Mouse (Mus musculus): ENCODE results near the gene Stoml2.

Stoml2 gene

DNA sequence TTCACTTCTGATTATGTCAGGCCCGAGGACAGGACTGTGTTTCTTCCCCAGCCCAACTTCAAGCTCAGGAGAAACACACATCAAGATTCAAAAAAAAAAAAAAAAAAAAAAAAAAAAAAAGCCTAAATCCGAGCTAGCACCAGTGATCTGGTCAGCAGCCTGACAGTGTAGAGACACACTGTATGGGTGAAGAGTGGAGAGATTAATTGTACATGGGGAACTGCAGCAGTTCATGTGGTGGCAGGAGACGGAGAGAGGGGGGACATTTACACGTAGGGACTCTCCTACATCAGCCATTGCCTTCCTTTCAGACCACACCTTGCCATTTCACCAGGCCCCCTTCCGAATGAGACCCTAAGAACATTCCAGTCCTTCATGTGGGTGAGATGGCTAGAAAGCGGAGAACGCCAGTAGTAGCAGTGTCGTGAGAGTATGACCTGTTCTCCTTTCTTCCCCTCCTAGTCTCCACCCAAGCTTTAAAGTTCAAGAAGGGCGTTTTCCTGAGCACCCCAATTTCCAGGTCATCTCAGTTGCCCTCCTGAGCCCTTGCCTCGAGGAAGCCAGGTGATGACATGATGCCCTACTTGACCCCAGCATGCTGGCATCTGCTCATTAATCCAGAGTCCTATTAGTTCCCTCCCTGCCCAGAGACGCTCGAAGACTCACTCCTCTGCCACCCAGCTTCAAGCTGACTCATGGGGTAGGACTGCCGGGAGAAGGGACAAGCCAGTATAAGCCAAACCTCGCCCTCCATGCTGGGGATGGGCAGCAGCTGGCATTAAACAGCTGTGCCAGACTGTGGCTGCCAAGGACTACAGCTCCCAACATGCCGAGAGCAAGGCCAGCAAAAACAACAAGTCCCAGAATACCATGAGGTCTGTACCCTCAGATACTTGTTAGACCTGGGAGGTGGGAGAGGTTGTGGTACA is 7.3 kb upstream of the Stoml2 start:
- DNase-seq (ENCODE audit: low spot score) = no peak

DNA sequence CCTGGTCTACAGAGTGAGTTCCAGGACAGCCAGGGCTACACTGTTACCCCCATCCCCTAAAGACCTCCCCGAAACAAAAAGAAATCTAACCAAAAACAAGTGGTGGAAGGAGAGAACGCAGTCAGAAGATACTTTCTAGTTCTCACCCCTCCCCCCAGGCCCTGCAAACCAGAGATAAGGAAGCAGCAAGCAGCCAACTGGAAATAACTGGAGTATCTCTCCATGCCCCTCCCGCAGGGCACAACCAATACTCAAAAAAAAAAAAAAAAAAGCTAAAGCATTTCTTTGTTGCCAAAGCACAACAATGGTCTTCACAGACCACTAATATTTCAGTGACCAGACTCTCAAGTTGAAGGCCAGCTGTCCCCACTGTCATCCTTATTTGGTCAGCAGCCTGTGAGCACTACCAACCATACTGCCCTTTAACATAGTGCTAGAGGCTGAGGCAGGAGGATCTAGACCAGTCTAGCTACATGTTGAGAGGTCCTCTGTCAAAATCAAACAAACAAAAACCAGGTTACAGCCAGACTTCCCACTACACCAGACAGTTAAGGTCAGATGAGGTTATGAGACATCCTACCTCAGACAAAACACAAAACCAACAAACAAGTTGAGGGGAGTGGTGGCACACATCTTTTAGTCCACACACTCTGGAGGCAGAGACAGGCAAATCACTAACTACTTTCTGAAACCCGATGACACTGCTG is 6.5 kb upstream of the Stoml2 start:
- DNase-seq (ENCODE audit: low spot score) = no peak

DNA sequence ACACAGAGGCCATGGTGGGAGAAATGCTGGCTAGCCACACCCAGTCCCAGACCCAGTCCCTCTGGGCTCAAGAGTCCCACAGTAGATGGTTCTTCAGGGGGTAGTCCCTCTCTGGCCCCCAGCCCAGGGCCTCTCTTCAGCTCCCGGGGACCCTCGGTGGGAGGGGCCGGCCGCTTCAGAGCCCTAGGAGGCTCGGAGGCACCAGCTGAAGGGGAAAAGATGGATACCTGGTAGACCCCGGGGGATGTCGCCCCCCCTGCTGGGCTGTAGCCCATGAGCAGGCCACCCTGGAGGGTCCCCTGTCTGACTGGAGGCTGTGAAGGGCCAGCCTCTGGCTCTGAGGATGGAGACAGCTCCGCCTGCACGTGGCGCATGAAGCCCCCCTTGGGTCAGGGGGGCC is 4.8 kb upstream of the Stoml2 start:
- no peak for DNase-seq (ENCODE audit: low spot score)

GRCm38 (mm10) chr4:43035851-43036250 is 4.3 kb upstream of the Stoml2 start:
- DNase-seq (ENCODE audit: low spot score) = no peak

DNA sequence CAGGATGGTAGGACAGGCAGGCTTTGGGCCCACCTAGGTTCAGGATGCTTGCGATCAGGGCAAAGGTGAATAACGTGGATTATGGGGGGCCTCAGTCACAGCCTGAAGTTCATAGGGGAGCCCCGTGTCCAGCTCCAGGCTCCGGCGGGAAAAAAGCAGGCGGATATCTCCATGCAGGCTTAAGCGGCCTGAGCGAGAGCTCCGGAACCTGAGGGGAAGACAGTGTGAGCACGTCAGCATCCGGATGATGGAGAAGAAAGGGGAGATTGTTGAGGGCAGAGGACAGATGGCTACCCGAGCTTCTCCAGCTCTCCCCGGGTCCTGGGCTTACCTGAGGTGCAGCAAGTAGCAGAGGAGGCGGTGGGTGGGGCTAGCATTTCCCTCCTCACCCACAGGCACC is 2.0 kb upstream of the Stoml2 start:
- no peak for DNase-seq (ENCODE audit: low spot score)

- no peak for DNase-seq (ENCODE audit: low spot score)
Measured at GRCm38 (mm10) chr4:43032501-43032900, 991 bp upstream of the Stoml2 start.

GRCm38 (mm10) chr4:43030780-43031230 is 705 bp downstream of the Stoml2 start:
- DNase-seq (ENCODE audit: low spot score) = peak; percentile 52

GRCm38 (mm10) chr4:43030352-43030751 is 1.2 kb downstream of the Stoml2 start:
- DNase-seq (ENCODE audit: low spot score) = no peak

DNA sequence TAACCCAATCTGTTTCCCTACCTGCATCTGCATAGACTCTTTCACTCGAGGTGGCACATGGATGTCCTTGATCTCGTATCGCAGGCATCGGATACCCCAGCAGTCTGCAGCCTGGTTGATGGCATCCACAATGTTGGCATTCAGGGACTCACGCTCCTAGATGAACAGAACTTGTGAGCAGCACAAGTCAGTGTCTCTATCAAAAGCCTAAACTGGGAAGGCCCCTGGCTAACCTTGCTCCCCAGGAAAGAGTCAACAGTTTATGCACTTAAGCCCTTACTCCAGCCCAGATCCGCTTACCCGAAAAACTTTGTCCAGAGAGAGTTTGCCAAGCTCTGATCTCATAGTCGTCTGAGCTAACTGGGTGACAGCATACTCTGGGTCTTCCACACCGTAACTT is 1.8 kb downstream of the Stoml2 start:
- no peak for DNase-seq (ENCODE audit: low spot score)

- DNase-seq (ENCODE audit: low spot score) = no peak
Measured at GRCm38 (mm10) chr4:43029121-43029520, 2.4 kb downstream of the Stoml2 start.

- DNase-seq (ENCODE audit: low spot score) = peak; percentile 95
Measured at GRCm38 (mm10) chr4:43025084-43025960, 6.2 kb downstream of the Stoml2 start, which contains the start of gene Pigo. Pigo (minus strand) TSS chr4:43025819.

- no peak for DNase-seq (ENCODE audit: low spot score)
Measured at GRCm38 (mm10) chr4:43024673-43025072, 6.8 kb downstream of the Stoml2 start.

DNA sequence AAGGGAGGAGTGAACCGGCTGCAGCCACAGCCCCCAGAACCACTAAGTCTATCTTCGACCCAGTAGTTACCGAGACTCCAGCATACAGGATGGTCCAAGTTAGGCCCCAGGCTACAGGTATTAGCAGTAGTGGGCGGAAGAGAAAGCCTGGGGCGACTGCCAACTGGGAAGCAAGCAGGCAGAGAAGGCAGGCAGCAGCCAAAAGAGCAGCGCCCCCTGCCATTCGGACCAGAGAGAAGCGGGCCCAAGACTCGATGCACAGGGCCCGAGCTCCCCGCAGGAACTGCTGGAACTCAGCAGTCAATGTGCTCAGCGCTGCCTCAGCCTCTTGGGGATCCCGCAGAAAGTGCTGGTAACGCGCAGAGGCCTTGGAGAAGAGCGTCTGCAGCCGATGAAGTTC is 10.2 kb downstream of the Stoml2 start:
- no peak for DNase-seq (ENCODE audit: low spot score)

DNA sequence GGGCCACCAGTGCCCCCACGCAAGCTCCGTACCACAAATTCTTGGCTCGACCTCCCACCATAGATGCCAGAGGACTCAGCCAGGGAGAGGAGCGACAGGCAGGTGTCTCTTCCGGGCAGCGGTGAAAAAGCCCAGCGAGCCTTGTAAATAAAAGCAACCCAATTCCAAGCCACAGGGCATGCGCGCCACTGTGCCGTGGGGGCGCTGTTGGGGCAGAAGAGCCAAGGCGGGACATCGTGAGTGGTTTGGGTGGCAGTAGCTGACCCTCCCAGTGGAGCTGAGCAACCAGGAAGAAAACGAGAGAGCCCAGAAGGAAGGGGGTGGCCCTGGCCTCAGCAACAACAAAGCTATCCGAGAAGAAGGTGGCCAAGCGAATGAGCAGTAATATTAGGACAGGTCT is 10.6 kb downstream of the Stoml2 start:
- DNase-seq (ENCODE audit: low spot score) = no peak

- no peak for DNase-seq (ENCODE audit: low spot score)
Measured at GRCm38 (mm10) chr4:43019641-43020465, 11.7 kb downstream of the Stoml2 start.

DNA sequence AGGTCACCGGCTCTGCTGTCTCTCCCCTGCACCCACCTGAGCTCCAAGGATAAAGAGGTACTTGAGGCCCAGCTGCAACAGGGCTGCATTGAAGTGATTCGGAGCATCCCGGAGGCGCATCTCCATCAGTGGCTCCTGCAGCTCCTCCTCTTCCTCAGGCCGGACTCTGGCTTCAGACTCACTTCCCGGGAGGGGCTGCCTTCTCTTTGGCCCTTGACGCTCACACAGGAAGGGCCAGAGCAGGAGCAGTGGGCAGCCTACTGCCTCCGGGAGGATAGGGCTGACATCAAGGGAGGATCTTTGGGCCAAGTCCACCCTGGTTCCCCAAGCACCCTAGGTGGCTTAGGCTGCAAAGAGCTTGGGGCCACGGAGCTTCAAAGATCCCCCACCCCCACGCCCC is 12.3 kb downstream of the Stoml2 start:
- no peak for DNase-seq (ENCODE audit: low spot score)

DNA sequence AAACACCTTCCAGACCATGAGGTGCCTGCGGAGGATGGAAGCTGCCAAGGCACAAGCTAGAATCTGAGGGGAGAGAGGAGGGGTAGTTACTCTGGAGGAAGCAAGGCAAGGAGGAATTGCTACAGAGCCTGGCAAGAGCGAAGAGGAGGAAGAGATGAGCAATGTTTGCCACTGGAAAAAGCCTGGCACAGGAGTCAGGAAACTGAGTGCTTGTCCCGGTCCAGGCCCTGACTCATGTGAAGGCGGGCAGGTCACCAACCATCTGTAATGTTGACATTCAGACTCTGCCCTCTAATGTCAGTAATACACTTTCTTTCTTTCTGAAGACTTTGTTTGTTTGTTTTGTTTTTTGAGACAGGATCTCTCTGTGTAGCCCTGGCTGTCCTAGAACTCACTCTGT is 13.4 kb downstream of the Stoml2 start:
- DNase-seq (ENCODE audit: low spot score) = no peak

- DNase-seq (ENCODE audit: low spot score) = no peak
Measured at GRCm38 (mm10) chr4:43012091-43012490, 19.4 kb downstream of the Stoml2 start.

DNA sequence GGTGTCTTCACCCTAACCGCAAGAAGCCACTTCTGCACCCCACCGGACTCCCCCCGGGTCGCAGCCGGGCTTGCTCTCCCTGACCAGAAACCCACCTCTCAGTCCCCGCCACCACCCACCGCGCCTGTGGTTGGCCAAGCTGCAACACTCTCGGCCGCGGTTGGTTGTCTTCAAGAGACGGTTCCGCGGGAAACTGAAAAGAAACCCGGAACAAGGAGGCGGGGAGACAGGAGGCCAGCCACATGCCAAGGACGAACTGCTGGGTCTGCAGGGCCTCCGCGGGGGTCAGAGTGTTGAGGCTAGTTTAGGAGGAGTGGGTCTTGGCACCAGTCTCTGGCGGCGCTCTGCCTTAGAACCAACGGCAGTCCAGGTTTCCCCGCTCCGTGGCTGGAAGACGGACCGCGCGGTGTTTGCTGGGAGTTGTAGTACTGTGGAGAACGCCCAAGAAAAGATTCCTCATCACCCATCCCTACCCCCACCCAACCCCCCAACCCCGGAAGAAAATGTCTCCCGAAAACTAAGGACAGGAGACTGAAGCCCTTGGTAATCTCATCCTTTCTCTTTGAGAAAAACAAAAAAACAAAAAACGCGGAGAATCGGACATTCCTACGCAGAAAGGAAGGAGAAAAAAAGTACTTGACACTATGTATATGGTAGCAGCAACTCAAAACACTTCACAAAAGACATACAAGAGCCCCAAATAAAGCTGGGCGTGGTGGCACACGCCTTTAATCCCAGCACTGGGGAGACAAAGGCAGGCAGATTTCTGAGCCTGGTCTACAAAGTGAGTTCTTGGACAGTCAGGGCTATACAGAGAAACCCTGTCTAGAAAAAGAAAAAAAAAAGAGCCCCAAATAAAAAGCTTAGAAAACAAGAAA is 21.1 kb downstream of the Stoml2 start, which contains the start of gene Fancg:
Gene Fancg (minus strand): TSS at position 346 of the 878 bp plus-strand sequence.
- DNase-seq (ENCODE audit: low spot score) = peak; percentile 94

DNA sequence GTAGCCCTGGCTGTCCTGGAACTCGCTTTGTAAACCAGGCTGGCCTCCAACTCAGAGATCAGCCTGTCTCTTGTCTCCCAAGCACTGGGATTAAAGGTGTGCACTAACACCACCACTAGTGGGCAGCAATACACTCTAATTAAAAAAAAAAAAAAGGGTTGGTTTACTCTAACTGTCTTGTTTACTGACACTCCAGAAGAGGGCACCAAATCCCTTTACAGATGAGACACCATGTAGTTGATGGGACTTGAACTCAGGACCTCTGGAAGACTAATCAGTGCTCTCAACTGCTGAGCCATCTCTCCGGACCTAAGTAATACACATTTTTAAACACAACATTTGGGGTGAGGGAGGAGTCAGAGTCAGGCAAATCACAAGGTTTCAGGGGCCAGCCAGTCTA is 25.7 kb downstream of the Stoml2 start:
- peak; percentile 63 for DNase-seq (ENCODE audit: low spot score)

All from embryo, embryonic 10.5 days (tissue).